In the genomic region with DNA sequence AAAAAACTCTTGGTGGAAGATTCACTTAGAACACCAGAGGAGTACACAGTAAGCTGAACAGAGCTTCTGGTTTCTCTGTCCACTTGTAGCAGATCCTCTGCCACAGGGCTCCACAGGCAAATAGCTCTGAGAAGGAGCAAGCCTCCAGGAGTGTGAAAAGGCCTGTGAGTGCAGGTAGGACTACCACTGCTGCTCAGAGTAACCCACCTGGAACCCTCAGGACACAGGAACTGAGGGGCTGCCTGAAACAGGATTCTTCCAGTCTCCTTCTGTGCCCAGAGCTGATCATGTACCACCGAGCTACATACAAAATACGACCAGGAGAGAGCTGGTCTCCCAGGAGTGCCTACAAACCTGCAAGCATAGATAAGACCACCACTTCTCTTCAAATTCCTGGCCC, we compare ENCODE assay signal across 12 mouse cellular contexts. TPM values are rescaled to one million over a fixed set of nuclear protein-coding genes. Genes with fewer than 3 reads are reported as not detected.
DNase-seq lines count a peak whose midpoint lies in the region; ATAC-seq lines count a peak whose summit lies in the region.
"Had no signal": no experiment of that assay in that cellular context is flagged by ENCODE, and none has a peak within 500 bp of the region (broad histone marks: within the 10 kb centered on the region; RNA-seq: fewer than 3 reads in every experiment).

No protein-coding gene starts in this region.

- no peaks in the 10 kb centered on the region for H3K27me3 ChIP-seq in kidney, embryonic 15.5 days
- H3K27me3 ChIP-seq in neural tube, embryonic 12.5 days (replicated peaks), result no peaks in the 10 kb centered on the region

- no peak for DNase-seq in cerebellum, adult 18-20 months
- DNase-seq in kidney, adult 11 months, result no peak
- DNase-seq in testis, postnatal 10 days (ENCODE audit: low spot score), result peak; percentile 55
- no peak for DNase-seq in testis, postnatal 14 days (ENCODE audit: low spot score)
- DNase-seq: adrenal gland, postnatal 14 days; cerebellum, adult 11 months; heart, postnatal 10 days; thymus, adult 2 months had no signal

- WGBS in kidney, embryonic 15.5 days, result 82% methylated on average over 2 of the region's 2 CpGs
- 94% methylated on average over 2 of the region's 2 CpGs for WGBS in neural tube, embryonic 12.5 days

- no peak overlapping the region for H3K4me3 ChIP-seq in kidney, embryonic 15.5 days (replicated peaks)
- H3K4me3 ChIP-seq in neural tube, embryonic 12.5 days, result no peak overlapping the region

- 0 out of 2 replicates have a peak, but pooled peaks have one; percentile 42 for ATAC-seq in cerebellum, adult (ENCODE audit: insufficient number of reproducible peaks, low FRiP score, low TSS enrichment)
- ATAC-seq in kidney, embryonic 15.5 days (replicated peaks; ENCODE audit: low FRiP score), result peak; percentile 27; the same call in 1 of the 2 replicates
- peak; percentile 54; the same call in 1 of the 2 replicates for ATAC-seq in neural tube, embryonic 12.5 days (ENCODE audit: low FRiP score, low read depth)
- no peak for ATAC-seq in erythroblast, adult 5-6 weeks (replicated peaks; ENCODE audit: low FRiP score, poor library complexity, severe bottlenecking)

- no peak overlapping the region for H3K27ac ChIP-seq in kidney, embryonic 15.5 days
- no peak overlapping the region for H3K27ac ChIP-seq in neural tube, embryonic 12.5 days

- no peaks in the 10 kb centered on the region for H3K4me1 ChIP-seq in kidney, embryonic 15.5 days
- no peaks in the 10 kb centered on the region for H3K4me1 ChIP-seq in neural tube, embryonic 12.5 days

- H3K9me3 ChIP-seq in kidney, embryonic 15.5 days (replicated peaks), result no peaks in the 10 kb centered on the region
- no peaks in the 10 kb centered on the region for H3K9me3 ChIP-seq in neural tube, embryonic 12.5 days

- H3K4me2 ChIP-seq in kidney, embryonic 15.5 days, result no peak overlapping the region
- no peak overlapping the region for H3K4me2 ChIP-seq in neural tube, embryonic 12.5 days (replicated peaks)

- H3K9ac ChIP-seq in kidney, embryonic 15.5 days, result no peak overlapping the region
- H3K9ac ChIP-seq in neural tube, embryonic 12.5 days, result no peak overlapping the region

- H3K36me3 ChIP-seq in kidney, embryonic 15.5 days, result no peaks in the 10 kb centered on the region
- H3K36me3 ChIP-seq in neural tube, embryonic 12.5 days, result no peaks in the 10 kb centered on the region

RNA-seq across cellular contexts. Expression of a gene that starts 48.3 kb away (rescaled TPM):
- polyA plus RNA-seq in kidney, embryonic 15.5 days (2015; fragmentation: Nextera tagmentation; extraction: Ambion mirVana), result 29.2 and 31.8 TPM in 2 replicates
- polyA plus RNA-seq in neural tube, embryonic 12.5 days (2016; fragmentation: Nextera tagmentation; extraction: Ambion mirVana), result 59.7 and 70.8 TPM in 2 replicates
- total RNA-seq in erythroblast, adult 5-6 weeks (2015; ENCODE audit: low replicate concordance), result 0.38 and 3.6 TPM in 2 replicates
- 2.8 and 3.3 TPM in 2 replicates for total RNA-seq in erythroblast, adult 5-6 weeks (2017; ENCODE audit: low replicate concordance)
